Mouse (Mus musculus): ENCODE results near the gene Plppr4.

Plppr4 gene

GRCm38 (mm10) chr3:117294308-117294925, 66.3 kb downstream of the Plppr4 start:
- DNase-seq (ENCODE audit: low spot score), result no peak

All from urinary bladder, postnatal 10 days (tissue).